Mouse (Mus musculus) megakaryocyte progenitor cell, adult 5-6 weeks (primary cell): ENCODE results near the gene Hddc2. TPM values are rescaled to one million over a fixed set of nuclear protein-coding genes. Genes with fewer than 3 reads are reported as not detected.

Source experiments
- ATAC-seq: replicated peaks from 2 replicates; pipeline ENCODE4 v1.8.0; 2016; ENCODE audit warnings: mild to moderate bottlenecking, moderate TSS enrichment, inconsistent platforms; ENCODE audit not compliant: poor library complexity
- total RNA-seq, 2 experiments: library from RNA; stranded (forward) in 1 of 2; stranded (reverse) in 1 of 2; fragments of 157-497, 149-512 nt in 1 of 2; fragments of 200-1000 nt in 1 of 2; gene quantifications; 2 replicates each; pipeline versions ENCODE4 v1.2.3 to v1.2.4; 2015 to 2017

Hddc2 gene
- 38.0 and 44.5 TPM in 2 replicates for total RNA-seq (2015)
- total RNA-seq (2017): 56.2 and 63.8 TPM in 2 replicates

- ATAC-seq: peak; percentile 84
Measured at GRCm38 (mm10) chr10:31312865-31313848, at the start of gene Hddc2. Hddc2 (plus strand) TSS chr10:31313383.

DNA sequence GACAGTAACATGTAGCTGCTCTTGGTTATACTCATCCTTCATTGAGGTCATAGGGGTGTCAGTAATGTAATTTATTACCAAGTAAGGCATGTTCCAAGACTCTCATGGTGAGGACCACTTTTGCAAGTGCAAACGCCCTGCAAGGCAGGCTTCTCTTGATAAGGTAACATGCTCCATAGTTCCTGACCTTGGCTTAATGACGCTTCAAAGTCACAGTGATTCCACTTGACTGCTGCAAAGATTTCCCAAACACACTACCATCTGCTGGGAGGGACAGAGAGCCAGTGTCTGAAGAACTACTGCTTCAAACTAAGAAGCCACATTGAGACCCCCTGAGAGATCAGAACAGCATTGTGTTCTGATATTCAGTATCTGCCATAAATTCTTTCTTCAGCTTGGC is 40.4 kb upstream of the Hddc2 start:
- no peak for ATAC-seq

- ATAC-seq: no peak
Measured at GRCm38 (mm10) chr10:31273171-31273570, 40.0 kb upstream of the Hddc2 start.

DNA sequence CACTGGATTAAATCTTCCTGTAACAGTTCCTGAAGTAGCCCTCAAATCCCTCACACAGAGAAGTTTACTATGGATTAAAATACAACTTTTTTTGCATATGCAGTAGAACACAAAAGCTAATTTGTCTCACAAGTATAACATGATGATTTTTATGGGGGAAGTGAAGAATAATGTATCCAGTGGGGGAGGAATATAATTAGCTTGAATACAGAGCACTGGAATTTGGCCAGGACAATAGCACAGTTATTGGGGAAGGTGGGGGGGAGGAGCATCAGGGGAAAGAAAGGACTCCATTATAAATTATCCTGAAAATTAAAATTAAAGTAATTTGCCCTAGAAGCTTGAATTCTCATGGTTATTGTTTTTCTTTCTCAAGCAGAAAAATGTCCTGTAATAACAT is 25.4 kb upstream of the Hddc2 start:
- no peak for ATAC-seq

DNA sequence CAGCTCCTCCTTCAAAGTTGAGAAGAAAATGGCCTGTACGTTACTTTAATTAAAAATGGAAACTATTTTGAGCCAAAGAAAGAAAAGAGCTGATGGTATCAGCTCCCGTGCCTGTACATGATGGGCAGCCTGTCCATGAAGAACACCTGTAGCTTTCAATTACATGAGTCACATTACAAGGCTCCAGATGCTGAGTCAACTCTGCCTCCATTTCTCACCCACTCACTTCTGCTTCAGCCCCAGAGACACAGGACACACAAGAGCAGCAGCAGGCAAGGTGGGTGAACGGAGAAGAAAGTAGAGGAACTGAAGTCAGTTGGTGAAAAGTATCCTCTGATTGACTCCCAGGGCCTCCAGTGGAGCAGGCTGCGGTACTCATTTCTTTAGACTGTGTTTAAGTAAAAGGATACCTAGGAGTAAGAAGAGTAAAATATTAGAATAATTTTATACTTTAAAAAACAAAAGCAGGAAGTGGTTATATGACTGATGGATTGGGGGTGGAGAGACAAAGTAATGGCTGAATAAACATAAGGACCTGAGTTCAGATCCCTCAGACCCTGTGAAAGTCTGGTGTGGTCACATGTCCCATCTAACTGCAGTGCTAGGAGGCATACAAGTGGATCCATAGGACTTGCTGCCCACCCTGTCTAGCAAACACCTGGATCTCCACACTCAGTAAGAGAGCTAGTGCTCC is 24.3 kb upstream of the Hddc2 start:
- ATAC-seq: no peak

GRCm38 (mm10) chr10:31295705-31296104 is 17.5 kb upstream of the Hddc2 start:
- ATAC-seq: no peak

DNA sequence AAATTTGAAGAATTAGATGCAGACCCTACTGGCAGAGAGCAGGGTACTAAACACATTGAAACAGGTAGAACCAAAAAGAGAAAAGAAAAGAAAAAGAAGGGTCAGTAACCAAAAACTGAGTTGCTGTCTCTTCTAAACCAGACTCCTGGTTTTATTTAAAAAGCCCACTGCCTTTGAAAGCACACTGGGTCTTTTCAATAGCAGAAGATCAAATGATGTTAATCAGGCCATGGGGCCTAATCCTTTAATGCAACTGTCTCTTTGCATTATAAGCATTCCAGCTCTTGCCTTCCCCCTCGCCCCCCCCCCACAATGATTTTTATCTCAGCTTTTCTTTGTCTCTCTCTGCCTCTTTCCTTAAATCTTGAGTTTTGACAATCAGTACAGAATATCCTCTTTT is 16.7 kb upstream of the Hddc2 start:
- no peak for ATAC-seq

DNA sequence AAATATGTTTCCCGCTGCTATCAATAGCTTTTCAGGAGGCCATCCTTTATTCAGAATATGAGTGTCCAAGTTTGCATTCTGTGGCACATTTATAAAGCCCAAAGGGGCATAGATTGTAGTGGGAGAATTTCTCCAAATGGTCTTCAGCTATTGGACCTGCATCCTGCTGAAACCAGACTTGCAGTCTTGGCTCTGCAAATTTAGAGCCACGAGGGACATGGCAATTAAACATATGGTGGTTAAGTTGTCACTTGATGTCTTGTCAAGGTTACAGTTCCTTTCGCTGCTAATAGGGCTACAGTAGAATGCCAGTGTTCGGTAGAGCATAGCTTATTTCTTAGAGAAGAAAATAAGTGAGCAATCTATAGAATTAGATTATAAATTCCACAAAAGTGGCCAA is 16.1 kb upstream of the Hddc2 start:
- no peak for ATAC-seq

DNA sequence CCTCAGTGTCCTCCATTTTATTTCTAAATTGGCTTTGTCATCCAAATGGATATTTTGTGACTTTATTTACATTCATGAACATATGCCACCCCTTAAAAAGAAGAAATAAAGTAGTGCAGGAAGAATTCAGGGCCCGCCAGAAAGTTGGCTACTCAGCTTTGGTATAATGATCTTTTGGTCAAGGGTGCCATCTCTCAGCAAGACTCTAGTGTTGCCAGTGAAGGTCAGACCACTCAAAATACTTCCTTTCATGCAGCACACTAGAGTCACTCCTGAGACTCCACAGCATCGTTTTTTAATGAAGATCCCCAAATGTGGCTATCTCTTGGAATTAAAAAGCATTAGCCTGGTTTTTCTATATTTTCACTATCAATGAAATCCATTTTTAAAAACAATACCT is 14.9 kb upstream of the Hddc2 start:
- no peak for ATAC-seq

- peak; percentile 97 for ATAC-seq
Measured at GRCm38 (mm10) chr10:31298921-31299574, 14.1 kb upstream of the Hddc2 start.

GRCm38 (mm10) chr10:31300292-31300691 is 12.9 kb upstream of the Hddc2 start:
- ATAC-seq: no peak

DNA sequence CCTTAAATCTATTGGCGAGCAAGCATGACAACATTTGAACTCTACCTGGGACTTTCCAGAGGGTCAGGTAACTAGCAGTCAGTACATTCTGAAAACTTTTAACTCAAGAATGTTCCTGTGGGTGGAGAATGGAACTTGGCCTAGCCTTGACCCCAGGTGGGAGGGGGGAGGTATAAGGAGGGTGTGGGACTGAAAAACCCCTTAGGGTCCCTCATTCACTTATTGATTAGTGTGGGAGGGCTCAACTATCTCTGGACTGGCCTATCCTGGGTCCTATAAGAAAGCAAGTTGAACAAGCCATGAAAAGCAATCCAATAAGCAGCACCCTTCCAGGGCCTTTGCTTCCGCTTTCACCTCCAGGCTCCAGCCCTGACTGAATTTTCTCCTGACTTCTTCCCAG is 9.7 kb upstream of the Hddc2 start:
- no peak for ATAC-seq

GRCm38 (mm10) chr10:31307024-31307598 is 6.1 kb upstream of the Hddc2 start:
- ATAC-seq: 0 out of 2 replicates have a peak, but pooled peaks have one; percentile 14

DNA sequence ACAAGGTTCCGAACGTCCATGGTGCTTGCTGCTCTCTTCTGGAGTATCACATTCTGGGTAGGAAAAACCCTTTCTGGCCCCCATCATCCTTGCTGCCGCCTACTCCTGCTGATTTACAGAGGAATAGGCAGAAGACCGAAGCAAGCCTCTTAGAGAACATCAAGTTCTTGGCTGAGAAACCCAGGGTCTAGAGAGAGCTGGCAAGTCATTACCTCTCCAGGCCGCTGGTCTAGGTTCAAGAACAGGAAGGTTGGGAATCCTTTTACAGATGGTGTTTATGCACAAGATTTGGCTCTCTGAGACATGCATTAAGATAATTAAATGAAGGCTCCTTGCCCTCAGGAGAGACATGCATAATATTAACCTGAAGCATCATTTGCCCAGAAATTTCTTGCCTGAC is 5.3 kb downstream of the Hddc2 start:
- ATAC-seq: no peak

DNA sequence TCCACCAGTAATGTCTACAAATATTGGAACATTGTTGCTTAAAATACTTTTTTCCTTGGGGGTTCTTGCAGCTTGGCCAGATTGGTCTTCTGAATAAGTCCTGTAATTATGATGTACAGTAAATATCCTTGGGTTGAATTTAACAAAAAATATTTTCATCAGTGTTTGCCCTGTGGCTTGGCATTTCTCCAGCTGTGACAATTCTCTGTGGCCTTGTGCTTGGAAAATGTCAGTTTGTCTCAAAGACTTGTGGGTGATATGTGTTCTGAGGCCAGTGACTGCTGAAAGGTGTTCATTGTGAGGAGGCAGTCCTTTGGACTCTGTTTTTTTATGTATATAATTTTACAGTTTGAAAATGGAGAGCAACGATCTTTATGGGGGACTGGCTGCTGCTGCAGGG is 16.3 kb downstream of the Hddc2 start:
- ATAC-seq: 0 out of 2 replicates have a peak, but pooled peaks have one; percentile 17

DNA sequence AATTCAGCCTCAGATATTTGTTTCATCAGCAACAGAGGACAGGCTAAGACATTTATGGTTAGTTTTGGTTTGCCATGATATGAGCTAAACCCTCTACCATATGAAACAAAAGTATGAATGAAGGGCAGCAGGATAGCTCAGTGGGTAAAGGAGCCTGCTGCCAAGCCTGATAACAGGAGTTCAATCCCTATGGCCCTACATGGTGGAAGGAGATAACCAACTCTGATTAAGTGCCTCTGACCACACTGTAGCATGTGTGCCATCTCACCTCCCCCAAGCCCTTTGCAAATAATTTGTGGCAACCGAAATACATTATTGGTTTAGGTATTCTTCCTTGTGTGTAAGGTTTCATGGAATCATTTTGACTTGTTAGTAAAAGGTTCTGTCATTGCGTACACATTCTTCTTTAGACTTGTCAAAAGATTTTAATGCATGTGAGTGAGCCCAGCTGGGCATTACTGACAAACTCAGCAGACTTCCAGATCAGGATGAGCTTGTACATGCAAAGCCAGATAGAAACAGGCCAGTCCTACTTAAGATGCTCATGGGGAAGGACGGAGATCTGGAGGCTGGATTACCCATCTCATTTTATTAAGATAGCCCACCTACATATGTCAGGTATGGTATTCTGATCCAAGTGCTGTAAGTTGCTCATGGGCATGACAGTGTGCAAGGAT is 17.2 kb downstream of the Hddc2 start:
- ATAC-seq: peak; percentile 90

GRCm38 (mm10) chr10:31331225-31331775 is 18.1 kb downstream of the Hddc2 start:
- peak; percentile 49; the same call in 1 of the 2 replicates for ATAC-seq

DNA sequence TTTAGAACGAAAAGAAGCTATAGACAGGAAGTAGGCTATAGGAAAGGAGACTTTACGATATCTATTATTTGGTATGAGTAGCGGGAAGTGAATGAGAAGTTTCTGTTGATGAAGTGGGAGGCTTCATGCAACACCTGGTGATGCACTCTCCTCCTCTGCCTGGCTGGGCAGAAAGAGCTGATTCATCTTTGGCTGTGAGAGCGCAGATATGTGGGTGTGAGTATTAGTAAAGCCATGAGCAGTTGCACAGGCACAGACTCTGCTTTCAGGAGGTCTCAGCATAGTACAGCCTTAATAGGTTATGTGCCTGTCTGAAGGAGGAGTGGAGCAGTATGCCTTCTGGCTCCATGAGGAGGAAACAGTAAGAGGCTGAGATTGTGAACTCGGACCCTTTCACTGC is 23.2 kb downstream of the Hddc2 start:
- no peak; the same call in 1 of the 2 replicates for ATAC-seq

DNA sequence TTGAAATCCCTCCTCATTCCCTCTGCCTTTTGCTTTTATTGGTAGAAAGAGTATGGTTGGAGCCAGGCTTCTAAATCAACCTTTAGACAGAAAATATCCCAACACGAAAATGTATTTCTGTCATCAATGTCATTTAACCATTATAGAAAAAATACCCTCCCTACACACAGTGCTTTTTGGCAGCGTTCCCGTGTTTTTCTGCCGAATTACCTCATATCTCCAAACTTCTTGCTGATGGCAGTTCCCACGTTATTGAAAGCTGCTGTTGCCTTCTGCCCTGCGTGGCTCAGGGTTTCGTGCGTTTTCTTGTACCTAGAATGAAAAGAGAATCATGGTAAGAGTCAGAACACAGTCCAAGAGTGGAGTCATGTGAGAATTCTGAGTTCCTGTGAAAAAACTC is 33.2 kb downstream of the Hddc2 start:
- no peak for ATAC-seq

- no peak for ATAC-seq
Measured at GRCm38 (mm10) chr10:31351056-31351455, 37.9 kb downstream of the Hddc2 start.
